In the genomic region with DNA sequence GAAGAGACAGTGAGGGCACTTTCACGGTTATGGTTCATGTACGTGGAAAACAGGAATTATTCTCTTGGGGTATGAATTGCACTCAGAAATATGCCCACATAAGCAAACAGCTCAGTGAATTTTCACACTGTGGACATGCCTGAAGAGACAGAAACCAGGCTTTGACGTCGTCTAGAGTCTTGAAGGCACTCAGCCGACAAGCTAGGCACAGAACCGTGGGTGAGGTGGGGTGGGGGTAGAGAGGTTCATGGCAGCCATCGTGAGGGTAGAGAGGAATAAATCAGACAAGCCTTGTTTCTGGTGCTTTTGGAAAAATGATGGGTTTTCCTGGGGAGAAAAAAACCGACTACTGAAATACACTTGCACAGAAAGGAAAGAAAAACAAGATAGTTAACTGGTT, we compare ENCODE assay signal across 20 mouse cellular contexts.
DNase-seq lines count a peak whose midpoint lies in the region; ATAC-seq lines count a peak whose summit lies in the region.
"Had no signal": no experiment of that assay in that cellular context is flagged by ENCODE, and none has a peak within 500 bp of the region (broad histone marks: within the 10 kb centered on the region; RNA-seq: fewer than 3 reads in every experiment).

No protein-coding gene starts in this region.

- no peak overlapping the region for H3K4me2 ChIP-seq in kidney, embryonic 15.5 days
- no peak overlapping the region for H3K4me2 ChIP-seq in limb, embryonic 13.5 days (replicated peaks)
- H3K4me2 ChIP-seq: embryonic facial prominence, embryonic 15.5 days; heart, embryonic 13.5 days; hindbrain, embryonic 12.5 days had no signal

- ATAC-seq in kidney, embryonic 15.5 days (replicated peaks; ENCODE audit: low FRiP score): no peak
- no peak for ATAC-seq in limb, embryonic 13.5 days (ENCODE audit: low FRiP score, low read depth)
- ATAC-seq: forebrain, embryonic 14.5 days had no signal

- peaks cover 20% of the 10 kb centered on the region for H3K4me1 ChIP-seq in kidney, embryonic 15.5 days
- peaks cover 27% of the 10 kb centered on the region for H3K4me1 ChIP-seq in limb, embryonic 13.5 days
- H3K4me1 ChIP-seq in midbrain, embryonic 10.5 days: no peaks in the 10 kb centered on the region

- WGBS in kidney, embryonic 15.5 days: 13% methylated on average over 8 of the region's 8 CpGs
- WGBS in limb, embryonic 13.5 days: 41% methylated on average over 8 of the region's 8 CpGs
- WGBS in midbrain, embryonic 10.5 days: 81% methylated on average over 8 of the region's 8 CpGs

- H3K9ac ChIP-seq in kidney, embryonic 15.5 days: no peak overlapping the region
- no peak overlapping the region for H3K9ac ChIP-seq in limb, embryonic 13.5 days
- H3K9ac ChIP-seq: embryonic facial prominence, embryonic 15.5 days; heart, embryonic 13.5 days; hindbrain, embryonic 12.5 days had no signal

- H3K36me3 ChIP-seq in kidney, embryonic 15.5 days: no peaks in the 10 kb centered on the region
- H3K36me3 ChIP-seq in limb, embryonic 13.5 days: no peaks in the 10 kb centered on the region
- H3K36me3 ChIP-seq in midbrain, embryonic 10.5 days: no peaks in the 10 kb centered on the region
- H3K36me3 ChIP-seq: embryonic facial prominence, embryonic 15.5 days; forebrain, embryonic 10.5 days; heart, embryonic 13.5 days; hindbrain, embryonic 12.5 days had no signal

- no peak overlapping the region for H3K4me3 ChIP-seq in kidney, embryonic 15.5 days (replicated peaks)
- no peak overlapping the region for H3K4me3 ChIP-seq in limb, embryonic 13.5 days
- H3K4me3 ChIP-seq in midbrain, embryonic 10.5 days: no peak overlapping the region
- H3K4me3 ChIP-seq: embryonic facial prominence, embryonic 15.5 days; erythroblast, embryonic 14.5 days; forebrain, embryonic 10.5 days; gastrocnemius, adult 2 months; heart, embryonic 13.5 days; hindbrain, embryonic 12.5 days had no signal

- H3K9me3 ChIP-seq in kidney, embryonic 15.5 days (replicated peaks): no peaks in the 10 kb centered on the region
- no peaks in the 10 kb centered on the region for H3K9me3 ChIP-seq in limb, embryonic 13.5 days
- no peaks in the 10 kb centered on the region for H3K9me3 ChIP-seq in midbrain, embryonic 10.5 days (replicated peaks)
- H3K9me3 ChIP-seq: embryonic facial prominence, embryonic 15.5 days; forebrain, embryonic 10.5 days; heart, embryonic 13.5 days; hindbrain, embryonic 12.5 days had no signal

- no peaks in the 10 kb centered on the region for H3K27me3 ChIP-seq in kidney, embryonic 15.5 days
- H3K27me3 ChIP-seq in limb, embryonic 13.5 days: peaks cover 9% of the 10 kb centered on the region; the same call in 1 of the 2 replicates
- H3K27me3 ChIP-seq in midbrain, embryonic 10.5 days (ENCODE audit: low read depth, poor library complexity, severe bottlenecking): no peaks in the 10 kb centered on the region
- H3K27me3 ChIP-seq: embryonic facial prominence, embryonic 15.5 days; heart, embryonic 13.5 days; hindbrain, embryonic 12.5 days had no signal

- H3K27ac ChIP-seq in kidney, embryonic 15.5 days: peak overlapping the region; percentile 81; the same call in 1 of the 2 replicates
- H3K27ac ChIP-seq in limb, embryonic 13.5 days: 0 out of 2 replicates have a peak overlapping the region, but pooled peaks have one; percentile 48
- H3K27ac ChIP-seq in midbrain, embryonic 10.5 days (replicated peaks): no peak overlapping the region
- H3K27ac ChIP-seq: embryonic facial prominence, embryonic 15.5 days; forebrain, embryonic 10.5 days; gastrocnemius, adult 2 months; heart, embryonic 13.5 days; hindbrain, embryonic 12.5 days had no signal

- no peak for DNase-seq in kidney, adult 11 months
- peak; percentile 20 for DNase-seq in retina, postnatal 1 day
- DNase-seq in retina, embryonic 14.5 days (ENCODE audit: low spot score): no peak
- DNase-seq in midbrain, embryonic 10.5 days (ENCODE audit: low spot score): no peak
- DNase-seq: adrenal gland, adult 8-10 months; adrenal gland, postnatal 36 days; cerebellum, adult 2 months; cerebellum, postnatal 10 days; embryo, embryonic 11 days; gastrocnemius, adult 2 months; gastrocnemius, postnatal 25 days; heart, postnatal 4 days had no signal
